Mouse (Mus musculus): ENCODE measurements at regions not wholly inside any gene's neighbourhood (a gene's known extent, or its start where the extent isn't known, plus 50 kb on each side); places are given as distances from the start of the nearest gene placed in this dataset.

- WGBS = 63% methylated on average over 5 of the region's 5 CpGs
- Histone ChIP-seq H3K4me1 (no peaks in the 10 kb centered on the region), H3K4me3 (no peak overlapping the region), H3K9me3 (no peaks in the 10 kb centered on the region), H3K36me3 (no peaks in the 10 kb centered on the region), H3K4me2 (no peak overlapping the region), H3K27me3 (replicated peaks) (no peaks in the 10 kb centered on the region), H3K27ac (replicated peaks) (no peak overlapping the region), H3K9ac (no peak overlapping the region)
- ATAC-seq (ENCODE audit: extremely low read depth, insufficient number of reproducible peaks, low FRiP score, low TSS enrichment) = no peak
Measured at GRCm38 (mm10) chr11:44049253-44049976, 148.4 kb upstream of the Adra1b start.

DNA sequence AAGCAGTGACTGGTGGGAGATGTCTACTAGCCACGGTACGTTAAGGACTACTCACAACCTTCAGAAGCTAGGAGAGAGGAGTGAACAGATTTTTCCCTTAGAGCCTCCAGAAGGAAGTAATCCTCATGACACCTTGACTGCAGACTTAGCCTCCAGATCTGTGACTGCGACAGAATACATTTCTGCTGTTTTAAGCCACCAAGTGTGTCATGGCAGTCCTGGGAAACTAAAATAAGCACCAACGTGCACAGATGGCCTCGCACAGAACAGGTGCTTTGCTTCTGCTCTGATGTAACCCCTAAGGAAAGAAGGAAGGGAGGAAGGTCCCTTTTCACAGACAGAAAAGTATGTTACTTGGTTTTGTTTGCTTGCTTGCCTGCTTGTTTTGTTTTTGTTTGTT is 151.5 kb upstream of the Adra1b start:
- WGBS = 82% methylated on average over 5 of the region's 5 CpGs
- H3K9ac ChIP-seq = no peak overlapping the region

GRCm38 (mm10) chr11:44062446-44062845 is 161.4 kb upstream of the Adra1b start:
- no peaks in the 10 kb centered on the region for H3K36me3 ChIP-seq
- no peak overlapping the region for H3K4me2 ChIP-seq
- H3K27me3 ChIP-seq (replicated peaks) = no peaks in the 10 kb centered on the region
- H3K9me3 ChIP-seq = no peaks in the 10 kb centered on the region
- 71% methylated on average over 1 of the region's 1 CpGs for WGBS
- H3K4me1 ChIP-seq = no peaks in the 10 kb centered on the region
- H3K9ac ChIP-seq = no peak overlapping the region
- no peak overlapping the region for H3K4me3 ChIP-seq
- no peak overlapping the region for H3K27ac ChIP-seq (replicated peaks)
- no peak for ATAC-seq (ENCODE audit: extremely low read depth, insufficient number of reproducible peaks, low FRiP score, low TSS enrichment)

More for the DNA sequence above, 151.5 kb upstream of the Adra1b start:
- Histone ChIP-seq H3K4me3 (no peak overlapping the region), H3K4me2 (no peak overlapping the region), H3K27me3 (replicated peaks) (no peaks in the 10 kb centered on the region), H3K36me3 (no peaks in the 10 kb centered on the region), H3K9me3 (no peaks in the 10 kb centered on the region), H3K4me1 (no peaks in the 10 kb centered on the region), H3K27ac (replicated peaks) (no peak overlapping the region)
- ATAC-seq (ENCODE audit: extremely low read depth, insufficient number of reproducible peaks, low FRiP score, low TSS enrichment) = no peak

DNA sequence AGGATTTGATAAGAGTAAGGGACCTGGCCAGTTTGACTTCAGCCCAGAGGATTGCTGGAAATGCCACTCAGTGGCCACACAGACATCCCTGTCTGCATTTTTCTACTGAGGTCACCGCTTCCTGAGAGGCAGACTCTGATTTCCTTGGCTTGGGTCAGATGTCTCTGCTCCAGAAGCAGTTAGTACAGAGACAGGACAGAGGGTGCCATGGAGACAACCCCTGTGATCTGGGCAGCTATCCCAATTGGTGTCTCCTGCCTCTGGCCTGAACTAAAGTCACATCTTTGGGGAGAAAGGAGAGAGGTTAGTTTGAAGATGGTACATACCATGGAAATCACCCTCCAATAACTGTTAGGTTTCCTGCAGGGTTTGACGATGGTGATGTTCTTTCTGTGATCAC is 165.2 kb upstream of the Adra1b start:
- WGBS = 78% methylated on average over 2 of the region's 2 CpGs
- no peaks in the 10 kb centered on the region for H3K27me3 ChIP-seq (replicated peaks)
- H3K4me2 ChIP-seq = no peak overlapping the region
- H3K27ac ChIP-seq (replicated peaks) = no peak overlapping the region
- no peaks in the 10 kb centered on the region for H3K4me1 ChIP-seq
- no peak overlapping the region for H3K4me3 ChIP-seq
- no peaks in the 10 kb centered on the region for H3K36me3 ChIP-seq
- ATAC-seq (ENCODE audit: extremely low read depth, insufficient number of reproducible peaks, low FRiP score, low TSS enrichment) = no peak
- no peak overlapping the region for H3K9ac ChIP-seq
- H3K9me3 ChIP-seq = no peaks in the 10 kb centered on the region

DNA sequence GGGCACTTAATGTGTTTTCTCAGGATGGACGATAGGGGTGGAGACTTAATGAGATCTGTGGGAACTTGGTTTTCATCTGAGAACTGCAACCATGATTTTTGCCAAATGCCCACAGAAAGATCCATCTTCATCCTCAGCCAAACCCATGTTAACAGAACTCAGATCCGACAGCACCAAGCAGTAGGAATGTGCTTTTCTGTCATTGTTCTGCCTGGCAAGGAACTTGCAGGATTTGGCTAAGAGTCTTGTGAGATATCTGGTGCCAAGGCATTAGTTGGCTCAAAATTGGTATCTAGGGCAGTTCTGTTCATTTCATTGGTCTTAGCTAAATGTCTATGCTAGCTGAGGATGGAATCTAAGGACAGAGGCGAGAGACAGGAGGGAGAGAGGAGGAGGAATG is 182.7 kb upstream of the Adra1b start:
- ATAC-seq (ENCODE audit: extremely low read depth, insufficient number of reproducible peaks, low FRiP score, low TSS enrichment) = no peak
- no peaks in the 10 kb centered on the region for H3K9me3 ChIP-seq
- no peak overlapping the region for H3K27ac ChIP-seq (replicated peaks)
- no peak overlapping the region for H3K4me2 ChIP-seq
- H3K9ac ChIP-seq = no peak overlapping the region
- WGBS = 66% methylated on average over 3 of the region's 3 CpGs
- no peaks in the 10 kb centered on the region for H3K27me3 ChIP-seq (replicated peaks)
- H3K4me3 ChIP-seq = no peak overlapping the region
- H3K36me3 ChIP-seq = no peaks in the 10 kb centered on the region
- H3K4me1 ChIP-seq = no peaks in the 10 kb centered on the region

DNA sequence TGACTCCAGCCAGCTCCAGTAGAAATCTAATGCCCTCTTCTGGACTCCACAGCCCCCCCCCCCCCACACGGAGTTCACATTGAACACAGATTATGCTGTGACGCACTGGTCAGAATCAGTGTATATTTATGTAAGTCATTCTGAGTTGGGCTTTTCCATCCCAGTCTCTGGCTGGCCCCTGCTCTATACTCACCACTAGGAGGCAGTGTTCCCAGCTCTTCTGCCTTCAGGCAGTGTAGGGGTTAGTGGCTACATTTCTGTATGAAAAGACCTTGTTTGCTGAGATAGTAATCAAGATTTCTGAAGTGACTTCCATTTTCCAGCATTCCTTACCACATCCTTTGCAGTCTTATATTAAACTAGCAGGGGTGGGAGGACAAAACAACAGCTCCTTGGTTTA is 185.9 kb upstream of the Adra1b start:
- no peak overlapping the region for H3K4me2 ChIP-seq
- H3K27ac ChIP-seq (replicated peaks) = no peak overlapping the region
- no peak overlapping the region for H3K9ac ChIP-seq
- WGBS = 69% methylated on average over 2 of the region's 2 CpGs
- no peaks in the 10 kb centered on the region for H3K27me3 ChIP-seq (replicated peaks)
- H3K9me3 ChIP-seq = no peaks in the 10 kb centered on the region
- no peaks in the 10 kb centered on the region for H3K4me1 ChIP-seq
- no peaks in the 10 kb centered on the region for H3K36me3 ChIP-seq
- H3K4me3 ChIP-seq = no peak overlapping the region
- ATAC-seq (ENCODE audit: extremely low read depth, insufficient number of reproducible peaks, low FRiP score, low TSS enrichment) = no peak

DNA sequence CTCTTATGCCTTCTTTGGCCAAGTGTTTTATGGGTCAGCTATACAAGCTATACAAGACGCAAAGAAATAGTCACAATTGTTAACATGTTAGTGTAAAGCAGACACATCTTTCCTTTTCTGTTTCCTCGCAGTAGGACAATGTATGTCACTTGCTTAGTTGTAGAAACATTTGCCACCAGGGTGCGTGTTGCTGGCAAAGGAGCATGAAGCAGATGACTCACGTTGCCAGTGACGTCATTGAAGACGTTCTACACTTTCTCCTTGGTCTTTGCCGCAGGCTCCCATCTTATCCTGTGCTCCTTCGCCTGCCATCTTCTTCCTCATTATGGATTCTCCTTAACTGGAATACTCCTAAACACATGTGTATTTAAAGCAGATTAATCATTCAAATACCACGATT is 188.5 kb upstream of the Adra1b start:
- WGBS = 78% methylated on average over 9 of the region's 9 CpGs
- Histone ChIP-seq H3K9ac (no peak overlapping the region), H3K9me3 (no peaks in the 10 kb centered on the region), H3K4me3 (no peak overlapping the region), H3K4me1 (no peaks in the 10 kb centered on the region), H3K27me3 (replicated peaks) (no peaks in the 10 kb centered on the region), H3K36me3 (no peaks in the 10 kb centered on the region), H3K4me2 (no peak overlapping the region), H3K27ac (replicated peaks) (no peak overlapping the region)
- ATAC-seq (ENCODE audit: extremely low read depth, insufficient number of reproducible peaks, low FRiP score, low TSS enrichment) = no peak

GRCm38 (mm10) chr11:44095280-44095679 is 194.3 kb upstream of the Adra1b start:
- no peak overlapping the region for H3K4me3 ChIP-seq

DNA sequence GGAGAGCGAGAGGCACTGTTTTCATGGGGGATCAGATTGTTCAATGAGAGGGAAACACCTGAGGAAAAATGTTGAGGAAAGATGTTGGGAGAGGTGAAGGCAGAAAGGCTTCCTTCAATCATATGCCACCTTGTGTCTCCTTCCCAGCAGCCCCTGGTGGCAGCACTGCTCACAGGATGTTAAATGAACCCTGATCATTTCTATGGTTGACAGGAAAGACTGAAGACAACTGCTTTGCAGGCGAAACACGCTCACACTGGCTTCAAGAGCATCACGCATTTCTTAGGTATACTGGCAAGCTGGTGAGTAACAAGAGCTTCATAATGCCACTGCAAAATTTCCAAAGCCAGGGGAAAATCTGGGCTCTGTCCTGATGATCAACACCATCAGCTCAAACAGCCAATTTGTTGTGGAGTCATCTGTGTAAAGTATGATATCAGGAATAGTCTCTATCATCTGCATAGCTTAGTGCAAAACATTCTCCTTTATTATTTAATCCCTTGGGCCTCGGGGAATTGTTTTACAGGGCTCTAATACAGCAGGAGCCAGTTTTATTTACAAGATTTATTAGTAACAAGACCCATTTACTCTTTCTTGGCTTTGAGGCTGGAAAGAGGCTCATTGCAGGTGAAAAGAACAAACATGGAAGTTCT is 202.3 kb upstream of the Adra1b start:
- no peaks in the 10 kb centered on the region for H3K36me3 ChIP-seq
- 76% methylated on average over 5 of the region's 5 CpGs for WGBS

More at GRCm38 (mm10) chr11:44095280-44095679, 194.3 kb upstream of the Adra1b start:
- no peaks in the 10 kb centered on the region for H3K4me1 ChIP-seq
- ATAC-seq (ENCODE audit: extremely low read depth, insufficient number of reproducible peaks, low FRiP score, low TSS enrichment) = no peak
- H3K9ac ChIP-seq = no peak overlapping the region
- 70% methylated on average over 4 of the region's 4 CpGs for WGBS
- no peaks in the 10 kb centered on the region for H3K9me3 ChIP-seq
- no peaks in the 10 kb centered on the region for H3K27me3 ChIP-seq (replicated peaks)
- no peak overlapping the region for H3K27ac ChIP-seq (replicated peaks)
- H3K4me2 ChIP-seq = no peak overlapping the region
- no peaks in the 10 kb centered on the region for H3K36me3 ChIP-seq

GRCm38 (mm10) chr11:44103841-44104191 is 202.8 kb upstream of the Adra1b start:
- no peak overlapping the region for H3K4me2 ChIP-seq
- no peaks in the 10 kb centered on the region for H3K27me3 ChIP-seq (replicated peaks)
- no peak overlapping the region for H3K9ac ChIP-seq
- ATAC-seq (ENCODE audit: extremely low read depth, insufficient number of reproducible peaks, low FRiP score, low TSS enrichment) = no peak
- H3K36me3 ChIP-seq = no peaks in the 10 kb centered on the region
- H3K27ac ChIP-seq (replicated peaks) = no peak overlapping the region
- peaks cover 21% of the 10 kb centered on the region for H3K4me1 ChIP-seq
- H3K9me3 ChIP-seq = no peaks in the 10 kb centered on the region
- H3K4me3 ChIP-seq = no peak overlapping the region

More for the DNA sequence above, 202.3 kb upstream of the Adra1b start:
- Histone ChIP-seq H3K27ac (replicated peaks) (no peak overlapping the region), H3K9me3 (no peaks in the 10 kb centered on the region), H3K4me1 (peaks cover 21% of the 10 kb centered on the region), H3K4me3 (no peak overlapping the region), H3K27me3 (replicated peaks) (no peaks in the 10 kb centered on the region), H3K9ac (no peak overlapping the region), H3K4me2 (no peak overlapping the region)
- ATAC-seq (ENCODE audit: extremely low read depth, insufficient number of reproducible peaks, low FRiP score, low TSS enrichment) = no peak

- no peak overlapping the region for H3K27ac ChIP-seq (replicated peaks)
Measured at GRCm38 (mm10) chr11:44106231-44106630, 205.2 kb upstream of the Adra1b start.

GRCm38 (mm10) chr11:44111525-44111924 is 210.5 kb upstream of the Adra1b start:
- H3K4me1 ChIP-seq = no peaks in the 10 kb centered on the region
- H3K9ac ChIP-seq = no peak overlapping the region
- no peaks in the 10 kb centered on the region for H3K36me3 ChIP-seq
- no peaks in the 10 kb centered on the region for H3K9me3 ChIP-seq
- no peak for ATAC-seq (ENCODE audit: extremely low read depth, insufficient number of reproducible peaks, low FRiP score, low TSS enrichment)
- no peaks in the 10 kb centered on the region for H3K27me3 ChIP-seq (replicated peaks)
- H3K4me2 ChIP-seq = no peak overlapping the region
- H3K4me3 ChIP-seq = no peak overlapping the region
- 75% methylated on average over 5 of the region's 5 CpGs for WGBS
- no peak overlapping the region for H3K27ac ChIP-seq (replicated peaks)

More at GRCm38 (mm10) chr11:44106231-44106630, 205.2 kb upstream of the Adra1b start:
- Histone ChIP-seq H3K9me3 (no peaks in the 10 kb centered on the region), H3K4me3 (no peak overlapping the region), H3K4me2 (no peak overlapping the region), H3K36me3 (no peaks in the 10 kb centered on the region), H3K4me1 (peaks cover 21% of the 10 kb centered on the region), H3K9ac (no peak overlapping the region), H3K27me3 (replicated peaks) (no peaks in the 10 kb centered on the region)
- no peak for ATAC-seq (ENCODE audit: extremely low read depth, insufficient number of reproducible peaks, low FRiP score, low TSS enrichment)
- WGBS = 83% methylated on average over 1 of the region's 1 CpGs
